Mouse (Mus musculus): ENCODE measurements around the gene Tas2r126.

- TF ChIP-seq ZC3H11A (IDR thresholded peaks at IDR 0.05; ENCODE audit: borderline replicate concordance, low read depth, low read length) (no peak), CHD2 (IDR thresholded peaks at IDR 0.05; ENCODE audit: low read depth, low read length) (no peak), HCFC1 (IDR thresholded peaks at IDR 0.05; ENCODE audit: borderline replicate concordance, insufficient read depth, low read length) (no peak), MAFK (IDR thresholded peaks at IDR 0.05; ENCODE audit: insufficient read depth, low read depth, low read length) (no peak)
Observed at GRCm38 (mm10) chr6:42476235-42476634, 41.9 kb downstream of the Tas2r126 start, which contains the start of gene Olfr457.

All from ES-E14 (cell line).